8 mouse cellular contexts compared by ENCODE assay signal in the genomic region with DNA sequence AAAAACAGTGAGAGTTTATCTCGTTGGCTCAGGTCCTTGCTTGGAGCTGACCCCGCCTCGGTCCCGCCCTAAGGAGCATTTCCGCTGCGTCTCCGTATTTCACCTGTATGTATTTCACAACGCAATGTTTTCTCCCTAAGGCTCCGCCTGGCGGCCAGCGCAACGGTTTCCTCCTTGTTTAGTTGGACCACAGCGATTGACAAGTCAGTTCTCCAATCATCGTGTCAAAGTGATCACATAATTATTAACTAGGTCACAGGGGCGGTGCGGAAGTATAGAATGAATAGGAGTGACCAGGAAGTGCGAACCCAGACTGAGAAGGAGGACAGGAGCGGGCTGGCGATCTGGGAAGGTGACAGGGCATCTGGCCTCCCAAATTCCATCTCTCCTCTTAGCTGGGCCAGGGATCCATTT. TPM values are rescaled to one million over a fixed set of nuclear protein-coding genes. Genes with fewer than 3 reads are reported as not detected.
A peak's percentile ranks its signal among the peaks of the same experiment; 100 is the strongest.
DNase-seq lines count a peak whose midpoint lies in the region; ATAC-seq and TF ChIP-seq lines count a peak whose summit lies in the region.

A gene (plus strand): TSS at position 125 of the 414 bp plus-strand sequence.

- H3K4me2 ChIP-seq in forebrain, embryonic 15.5 days (replicated peaks), result peak within 1 kb of the TSS; percentile 50

- H3K4me3 ChIP-seq in ES-E14 (ENCODE audit: insufficient read depth in 1 of 2, low read depth in 1 of 2, low read length in 2 of 2, poor library complexity in 1 of 2, severe bottlenecking in 1 of 2), result peak within 1 kb of the TSS; percentile 73 to 84
- H3K4me3 ChIP-seq in forebrain, embryonic 15.5 days, result peak within 1 kb of the TSS; percentile 44
- H3K4me3 ChIP-seq in lung, adult 2 months (replicated peaks; ENCODE audit: extremely low read depth, low read depth, low read length), result peak within 1 kb of the TSS; percentile 87

- intact Hi-C loops in heart, postnatal 25 days (cut with DNase I), result no loop called here

- in situ Hi-C loops in ES-E14 (cut with MboI; ENCODE audit: low sequenced_read_pairs in 2 of 2, unreplicated experiment in 2 of 2), result no loop called here

- H3K9me3 ChIP-seq in ES-E14 (ENCODE audit: control insufficient read depth, insufficient read depth, low read depth, low read length), result no peaks in the 10 kb centered on the region
- H3K9me3 ChIP-seq in forebrain, embryonic 15.5 days, result no peaks in the 10 kb centered on the region

- H3K27ac ChIP-seq in ES-E14 (ENCODE audit: insufficient read depth, low read depth, low read length, poor library complexity, severe bottlenecking), result peak within 1 kb of the TSS; percentile 61; the same call in 1 of the 2 replicates
- no peak within 1 kb of the TSS; the same call in 1 of the 2 replicates for H3K27ac ChIP-seq in forebrain, embryonic 15.5 days (replicated peaks)

- peak within 1 kb of the TSS; percentile 67 for H3K9ac ChIP-seq in ES-E14 (ENCODE audit: insufficient read depth, low read depth, low read length, poor library complexity, severe bottlenecking)
- peak within 1 kb of the TSS; percentile 47 for H3K9ac ChIP-seq in forebrain, embryonic 15.5 days (replicated peaks)

- TF ChIP-seq POLR2A in lung, adult 2 months (IDR thresholded peaks at IDR 0.05; ENCODE audit: borderline replicate concordance, extremely low read depth, low read depth, low read length), result peak; percentile 89; the same call in 1 of the 2 replicates

- TF ChIP-seq CTCF in lung, adult 2 months (IDR thresholded peaks at IDR 0.05; ENCODE audit: insufficient read depth, low read length), result peak; percentile 67

- H3K36me3 ChIP-seq in ES-E14 (ENCODE audit: control insufficient read depth, insufficient read depth, low read length, poor library complexity, severe bottlenecking), result peaks cover 5% of the 10 kb centered on the region
- H3K36me3 ChIP-seq in forebrain, embryonic 15.5 days, result peaks cover 9% of the 10 kb centered on the region; the same call in 1 of the 2 replicates

- peak; percentile 87 for ATAC-seq in forebrain, embryonic 15.5 days (replicated peaks)
- peak; percentile 92 for ATAC-seq in neutrophil, adult 5-6 weeks (ENCODE audit: extremely low read depth, insufficient number of reproducible peaks, low FRiP score, poor library complexity, severe bottlenecking)

- peaks cover 0 to 18% of the 10 kb centered on the region in 2 experiments; a peak in 2 of 4 replicates for H3K4me1 ChIP-seq in ES-E14 (ENCODE audit: control insufficient read depth in 2 of 2, insufficient read depth in 2 of 2, low read length in 2 of 2, poor library complexity in 1 of 2)
- H3K4me1 ChIP-seq in forebrain, embryonic 15.5 days, result peaks cover 15% of the 10 kb centered on the region
- H3K4me1 ChIP-seq in lung, adult 2 months (ENCODE audit: control insufficient read depth, insufficient read depth, low read length), result no peaks in the 10 kb centered on the region; the same call in none of the 2 replicates

- H3K27me3 ChIP-seq in forebrain, embryonic 15.5 days, result no peaks in the 10 kb centered on the region

- DNase-seq in ES-E14 (ENCODE audit: low read depth, low spot score), result peak; percentile 89
- peak; percentile 97 for DNase-seq in cerebellum, adult 11-12 months
- peak; percentile 80 for DNase-seq in heart, postnatal 25 days (ENCODE audit: low spot score)
- DNase-seq in layer of hippocampus, adult 18-20 months (ENCODE audit: low spot score in 2 of 2), result peak; percentile 84 to 96
- DNase-seq in lung, adult 2 months, result peak; percentile 88
- DNase-seq in thymus, adult 18-20 months, result peak; percentile 80 to 89

- WGBS in forebrain, embryonic 15.5 days, result 0% methylated on average over 19 of the region's 19 CpGs
- WGBS in lung, adult 2 months, result under 1% methylated on average over 19 of the region's 19 CpGs

TF ChIP-seq in ES-E14, 5 proteins besides CTCF, POLR2A, EP300 and RAD21:
- TF ChIP-seq MAFK (IDR thresholded peaks at IDR 0.05; ENCODE audit: insufficient read depth, low read depth, low read length), result no peak
- TF ChIP-seq ZC3H11A (IDR thresholded peaks at IDR 0.05; ENCODE audit: borderline replicate concordance, low read depth, low read length), result no peak
- TF ChIP-seq HCFC1 (IDR thresholded peaks at IDR 0.05; ENCODE audit: borderline replicate concordance, insufficient read depth, low read length), result no peak
- 0 out of 2 replicates have a peak, but pooled peaks have one; percentile 48 for TF ChIP-seq CHD2 (IDR thresholded peaks at IDR 0.05; ENCODE audit: low read depth, low read length)
- TF ChIP-seq ZNF384 (IDR thresholded peaks at IDR 0.05; ENCODE audit: low read depth, low read length), result no peak

RNA-seq across cellular contexts. Expression of the gene that starts here (rescaled TPM):
- 13.2 and 26.3 TPM in 2 replicates for total RNA-seq in ES-E14 (2012; rRNA removed)
- polyA plus RNA-seq in forebrain, embryonic 15.5 days (2015; fragmentation: Nextera tagmentation; extraction: Ambion mirVana), result 85.8 and 89.1 TPM in 2 replicates
- total RNA-seq in heart, postnatal 25 days (2021), result 10 to 100 TPM; 20.6 to 21.0 TPM
- total RNA-seq in layer of hippocampus, adult 18-20 months (2021), result 10 to 100 TPM; 45.0 to 49.1 TPM
- polyA plus RNA-seq in lung, adult 2 months (2012; rRNA removed), result 216 and 271 TPM in 2 replicates
- 272 and 296 TPM in 2 replicates for total RNA-seq in neutrophil, adult 5-6 weeks (2017)
